Comparison of ENCODE assay signal across 12 mouse cellular contexts in the genomic region with DNA sequence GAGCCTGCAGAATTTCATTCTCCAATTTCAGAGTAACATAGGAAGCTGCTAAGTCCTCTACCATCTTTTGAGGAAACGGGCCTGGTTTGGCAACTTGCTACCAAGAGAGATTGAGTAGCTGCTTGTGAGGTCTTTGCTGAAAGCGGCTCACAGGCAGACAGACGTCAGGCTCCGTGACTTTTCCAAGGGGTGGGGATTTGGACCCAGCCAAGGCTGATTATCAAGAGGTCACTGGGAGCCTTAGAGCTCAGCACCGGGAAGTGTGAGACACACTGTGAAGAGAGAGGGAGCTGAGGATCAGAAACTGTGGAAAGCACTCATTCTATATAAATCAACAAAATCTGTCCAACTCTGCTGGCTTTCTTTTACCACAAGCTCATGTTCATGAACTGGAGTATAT. TPM values are rescaled to one million over a fixed set of nuclear protein-coding genes. Genes with fewer than 3 reads are reported as not detected.
DNase-seq lines count a peak whose midpoint lies in the region; ATAC-seq and TF ChIP-seq lines count a peak whose summit lies in the region.
"Had no signal": no experiment of that assay in that cellular context is flagged by ENCODE, and none has a peak within 500 bp of the region (broad histone marks: within the 10 kb centered on the region; RNA-seq: fewer than 3 reads in every experiment).

No protein-coding gene starts in this region.

- DNase-seq in intestine, embryonic 14.5 days (ENCODE audit: low spot score): no peak
- peak; percentile 44 to 47 for DNase-seq in heart, adult 18-20 months
- peak; percentile 37 for DNase-seq in limb, embryonic 10.5 days (ENCODE audit: low spot score)
- DNase-seq in natural killer cell, adult 2 months (ENCODE audit: low spot score in 2 of 2): no peak
- no peak for DNase-seq in left cerebral cortex, adult 2 months (ENCODE audit: extremely low spot score in 1 of 2, low spot score in 2 of 2)
- DNase-seq: cerebellum, postnatal 25 days; forebrain, postnatal 0 days had no signal

- H3K36me3 ChIP-seq in intestine, embryonic 14.5 days (ENCODE audit: control insufficient read depth, insufficient read depth, low read length): no peaks in the 10 kb centered on the region
- no peaks in the 10 kb centered on the region for H3K36me3 ChIP-seq in intestine, embryonic 16.5 days (ENCODE audit: control insufficient read depth, insufficient read depth, low read length)
- H3K36me3 ChIP-seq in limb, embryonic 10.5 days: no peaks in the 10 kb centered on the region
- no peaks in the 10 kb centered on the region for H3K36me3 ChIP-seq in stomach, embryonic 15.5 days
- H3K36me3 ChIP-seq in forebrain, embryonic 16.5 days (ENCODE audit: control insufficient read depth, insufficient read depth): no peaks in the 10 kb centered on the region

- no peak overlapping the region for H3K9ac ChIP-seq in intestine, embryonic 14.5 days (ENCODE audit: low read length)
- no peak overlapping the region for H3K9ac ChIP-seq in intestine, embryonic 16.5 days (ENCODE audit: low read depth, low read length)
- H3K9ac ChIP-seq in stomach, embryonic 15.5 days: no peak overlapping the region
- H3K9ac ChIP-seq in forebrain, embryonic 16.5 days (replicated peaks; ENCODE audit: low read depth, low read length): no peak overlapping the region
- H3K9ac ChIP-seq: forebrain, postnatal 0 days had no signal

- WGBS in intestine, embryonic 14.5 days: 38% methylated on average over 5 of the region's 5 CpGs
- 49% methylated on average over 5 of the region's 5 CpGs for WGBS in intestine, embryonic 16.5 days
- 45% methylated on average over 5 of the region's 5 CpGs for WGBS in limb, embryonic 10.5 days
- 37% methylated on average over 5 of the region's 5 CpGs for WGBS in stomach, embryonic 15.5 days
- WGBS in forebrain, embryonic 16.5 days: 52% methylated on average over 5 of the region's 5 CpGs

- H3K27me3 ChIP-seq in intestine, embryonic 14.5 days (replicated peaks; ENCODE audit: control insufficient read depth, insufficient read depth, low read length): no peaks in the 10 kb centered on the region
- H3K27me3 ChIP-seq in intestine, embryonic 16.5 days (replicated peaks; ENCODE audit: control insufficient read depth, insufficient read depth, low read length): no peaks in the 10 kb centered on the region
- peaks cover 12% of the 10 kb centered on the region; the same call in 1 of the 2 replicates for H3K27me3 ChIP-seq in limb, embryonic 10.5 days (ENCODE audit: low read depth, poor library complexity, severe bottlenecking)
- no peaks in the 10 kb centered on the region for H3K27me3 ChIP-seq in stomach, embryonic 15.5 days (replicated peaks)
- no peaks in the 10 kb centered on the region for H3K27me3 ChIP-seq in forebrain, embryonic 16.5 days (replicated peaks; ENCODE audit: control insufficient read depth, insufficient read depth, low read length)

- no peaks in the 10 kb centered on the region for H3K4me1 ChIP-seq in intestine, embryonic 14.5 days (replicated peaks; ENCODE audit: control insufficient read depth, insufficient read depth, low read length)
- no peaks in the 10 kb centered on the region for H3K4me1 ChIP-seq in intestine, embryonic 16.5 days (ENCODE audit: control insufficient read depth, insufficient read depth, low read length)
- no peaks in the 10 kb centered on the region; the same call in 1 of the 2 replicates for H3K4me1 ChIP-seq in limb, embryonic 10.5 days
- no peaks in the 10 kb centered on the region for H3K4me1 ChIP-seq in stomach, embryonic 15.5 days
- no peaks in the 10 kb centered on the region for H3K4me1 ChIP-seq in forebrain, embryonic 16.5 days (replicated peaks; ENCODE audit: control insufficient read depth, insufficient read depth, low read length)

- no peak for TF ChIP-seq CTCF in left cerebral cortex, adult 2 months (IDR thresholded peaks at IDR 0.05)

- peak overlapping the region; percentile 10; the same call in 1 of the 2 replicates for H3K4me3 ChIP-seq in intestine, embryonic 14.5 days (ENCODE audit: low read depth, low read length)
- no peak overlapping the region for H3K4me3 ChIP-seq in intestine, embryonic 16.5 days (ENCODE audit: low read length)
- no peak overlapping the region for H3K4me3 ChIP-seq in limb, embryonic 10.5 days
- peak overlapping the region; percentile 18; the same call in 1 of the 2 replicates for H3K4me3 ChIP-seq in stomach, embryonic 15.5 days (replicated peaks)
- no peak overlapping the region for H3K4me3 ChIP-seq in forebrain, embryonic 16.5 days (replicated peaks; ENCODE audit: low read length)
- H3K4me3 ChIP-seq in left cerebral cortex, adult 2 months: no peak overlapping the region

- H3K4me2 ChIP-seq in intestine, embryonic 14.5 days (ENCODE audit: low read length): peak overlapping the region; percentile 22; the same call in 1 of the 2 replicates
- H3K4me2 ChIP-seq in intestine, embryonic 16.5 days (ENCODE audit: low read depth, low read length): no peak overlapping the region
- H3K4me2 ChIP-seq in stomach, embryonic 15.5 days: peak overlapping the region; percentile 30; the same call in 1 of the 2 replicates
- H3K4me2 ChIP-seq in forebrain, embryonic 16.5 days (ENCODE audit: low read length): no peak overlapping the region

- H3K9me3 ChIP-seq in intestine, embryonic 14.5 days (ENCODE audit: control insufficient read depth, low read length): peaks cover 12% of the 10 kb centered on the region
- peaks cover 10% of the 10 kb centered on the region for H3K9me3 ChIP-seq in intestine, embryonic 16.5 days (ENCODE audit: control insufficient read depth, low read length)
- peaks cover 3% of the 10 kb centered on the region; the same call in 1 of the 2 replicates for H3K9me3 ChIP-seq in limb, embryonic 10.5 days (replicated peaks)
- H3K9me3 ChIP-seq in stomach, embryonic 15.5 days: no peaks in the 10 kb centered on the region
- H3K9me3 ChIP-seq in forebrain, embryonic 16.5 days (ENCODE audit: control insufficient read depth, low read length): no peaks in the 10 kb centered on the region

- H3K27ac ChIP-seq in intestine, embryonic 14.5 days (ENCODE audit: low read depth): no peak overlapping the region
- H3K27ac ChIP-seq in intestine, embryonic 16.5 days (ENCODE audit: low read length): no peak overlapping the region
- peak overlapping the region; percentile 71; the same call in 1 of the 2 replicates for H3K27ac ChIP-seq in limb, embryonic 10.5 days
- peak overlapping the region; percentile 57 for H3K27ac ChIP-seq in stomach, embryonic 15.5 days
- no peak overlapping the region for H3K27ac ChIP-seq in forebrain, embryonic 16.5 days (ENCODE audit: low read length)
- H3K27ac ChIP-seq in left cerebral cortex, adult 2 months: no peak overlapping the region

- intact Hi-C loops in left cerebral cortex, adult 2 months (cut with DNase I): no loop called here

- ATAC-seq in intestine, embryonic 14.5 days (replicated peaks; ENCODE audit: low FRiP score, low TSS enrichment, low read depth): no peak
- ATAC-seq in intestine, embryonic 16.5 days: no peak
- ATAC-seq in stomach, embryonic 15.5 days (ENCODE audit: insufficient read depth, low FRiP score, low read depth): no peak; the same call in 1 of the 2 replicates
- ATAC-seq in forebrain, embryonic 16.5 days: no peak
- ATAC-seq: forebrain, postnatal 0 days; Patski had no signal

RNA-seq across cellular contexts. Expression of a gene that starts 0.9 kb away (rescaled TPM):
- polyA plus RNA-seq in intestine, embryonic 14.5 days (2014; fragmentation: Nextera tagmentation; extraction: Ambion mirVana): 12.4 and 14.9 TPM in 2 replicates
- polyA plus RNA-seq in intestine, embryonic 16.5 days (2015; fragmentation: Nextera tagmentation; extraction: Ambion mirVana): 12.2 and 12.8 TPM in 2 replicates
- total RNA-seq in heart, adult 18-20 months (2021): under 1 TPM; 0.47 to 0.69 TPM
- 0.35 and 2.3 TPM in 2 replicates for polyA plus RNA-seq in limb, embryonic 10.5 days (2016; fragmentation: Nextera tagmentation; extraction: Ambion mirVana)
- 35.5 and 40.4 TPM in 2 replicates for polyA plus RNA-seq in stomach, embryonic 15.5 days (2015; fragmentation: Nextera tagmentation; extraction: Ambion mirVana)
- 0.76 and 2.0 TPM in 2 replicates for polyA plus RNA-seq in forebrain, embryonic 16.5 days (2015; fragmentation: Nextera tagmentation; extraction: Ambion mirVana)
- total RNA-seq in left cerebral cortex, adult 2 months (2021): not detected
- total RNA-seq: monocyte, adult 5-6 weeks had no signal
- polyA plus RNA-seq: Patski had no signal

Comparison
In these comparisons a context has a peak if more than half of its experiments do, and no peak if none do; other contexts are left out.
1. H3K4me2 ChIP-seq: peak in intestine, embryonic 14.5 days (single experiment) and stomach, embryonic 15.5 days (single experiment); none in intestine, embryonic 16.5 days (single experiment) and forebrain, embryonic 16.5 days (single experiment).
2. H3K4me3 ChIP-seq: peak in intestine, embryonic 14.5 days (single experiment) and stomach, embryonic 15.5 days (single experiment); none in intestine, embryonic 16.5 days (single experiment), limb, embryonic 10.5 days (single experiment), forebrain, embryonic 16.5 days (single experiment) and left cerebral cortex, adult 2 months (single experiment).
3. DNase-seq: peak in heart, adult 18-20 months (2 of 2) and limb, embryonic 10.5 days (single experiment); none in intestine, embryonic 14.5 days (single experiment), natural killer cell, adult 2 months (0 of 2) and left cerebral cortex, adult 2 months (0 of 2).
4. H3K27ac ChIP-seq: peak in limb, embryonic 10.5 days (single experiment) and stomach, embryonic 15.5 days (single experiment); none in intestine, embryonic 14.5 days (single experiment), intestine, embryonic 16.5 days (single experiment), forebrain, embryonic 16.5 days (single experiment) and left cerebral cortex, adult 2 months (single experiment).